Mouse (Mus musculus): ENCODE measurements around the gene Brd3os.

Gene Brd3os

DNA sequence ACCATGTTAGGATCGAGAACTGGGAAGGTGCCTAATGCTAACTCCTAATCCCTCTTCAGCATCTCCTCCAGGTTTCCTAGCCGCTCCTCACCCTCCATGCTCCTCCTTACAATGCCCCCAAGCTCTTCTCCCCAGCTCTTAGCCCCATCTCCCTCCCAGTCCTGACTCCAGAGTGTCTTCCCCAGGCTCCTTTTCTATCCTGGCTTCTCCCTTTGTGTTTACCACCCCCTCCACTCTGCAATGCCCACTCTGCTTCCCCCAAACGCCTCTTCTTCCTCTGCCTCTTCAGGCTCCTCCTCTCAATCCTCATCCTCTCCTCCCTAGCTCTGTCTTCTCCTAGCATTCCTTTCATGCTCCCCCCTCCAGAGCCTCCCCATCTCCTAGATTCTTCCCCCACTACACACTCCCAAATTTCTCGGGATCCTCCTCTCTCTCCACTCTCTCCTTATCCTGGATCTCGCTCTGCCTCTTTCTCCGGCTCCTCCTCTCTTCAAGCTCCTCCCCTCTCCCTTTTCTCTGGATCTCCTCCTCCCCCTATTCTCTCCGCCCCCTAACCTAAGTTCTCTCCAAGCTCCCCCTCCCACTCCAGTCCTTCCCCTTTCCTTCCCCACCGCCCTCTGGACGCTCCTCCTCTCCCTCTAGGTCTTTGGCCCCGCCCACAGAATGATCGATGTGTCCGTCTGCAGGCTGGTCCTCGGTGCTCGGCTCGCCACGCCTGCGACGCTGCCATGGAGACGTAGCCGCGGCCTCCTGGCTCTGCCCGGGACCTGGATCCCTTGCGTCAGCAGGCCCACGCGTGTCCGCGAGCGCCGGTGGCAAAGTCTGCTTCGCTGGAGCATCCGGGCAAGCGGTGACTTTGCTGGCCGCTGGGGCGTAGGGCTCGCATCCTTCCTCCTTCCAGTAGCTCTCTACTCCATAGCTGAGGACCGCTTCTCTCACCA lies at the start of gene Brd3os:
TSS of gene Brd3os (plus strand) at position 558 of the 941 bp plus-strand sequence.
- DNase-seq (ENCODE audit: low spot score): peak; percentile 61

DNA sequence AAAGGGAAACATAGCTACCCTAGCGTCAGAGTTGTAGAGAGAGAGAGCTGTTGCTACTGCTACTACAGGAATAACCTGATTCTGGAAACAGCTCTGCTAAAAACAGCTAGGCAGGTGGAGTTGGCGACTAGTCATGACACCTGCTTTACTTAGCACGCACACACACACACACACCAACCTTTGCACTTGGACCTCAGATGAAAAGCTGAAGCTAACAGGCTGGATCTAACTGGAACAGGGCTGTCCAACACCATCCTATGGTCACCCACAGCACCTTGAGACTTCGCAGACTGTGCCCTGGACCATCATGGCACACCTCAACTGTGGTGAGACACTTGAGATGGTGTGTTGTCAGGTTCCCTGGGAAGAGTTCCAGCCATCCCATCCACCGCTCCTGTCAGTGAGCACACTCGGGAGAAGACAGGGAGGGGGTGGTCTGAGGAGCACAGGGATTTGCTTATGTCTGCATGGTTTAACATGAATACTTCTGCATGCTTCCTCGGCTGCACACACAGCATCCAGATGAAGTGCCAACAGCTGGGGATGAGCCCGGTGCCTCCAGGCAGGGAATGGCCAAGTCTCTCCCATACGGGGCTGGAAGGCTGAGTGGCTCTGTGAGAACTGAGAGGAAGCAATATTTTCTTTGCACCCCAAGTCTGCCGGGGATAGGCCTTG lies 47.8 kb upstream of the Brd3os start:
- no peak for DNase-seq (ENCODE audit: low spot score)

DNA sequence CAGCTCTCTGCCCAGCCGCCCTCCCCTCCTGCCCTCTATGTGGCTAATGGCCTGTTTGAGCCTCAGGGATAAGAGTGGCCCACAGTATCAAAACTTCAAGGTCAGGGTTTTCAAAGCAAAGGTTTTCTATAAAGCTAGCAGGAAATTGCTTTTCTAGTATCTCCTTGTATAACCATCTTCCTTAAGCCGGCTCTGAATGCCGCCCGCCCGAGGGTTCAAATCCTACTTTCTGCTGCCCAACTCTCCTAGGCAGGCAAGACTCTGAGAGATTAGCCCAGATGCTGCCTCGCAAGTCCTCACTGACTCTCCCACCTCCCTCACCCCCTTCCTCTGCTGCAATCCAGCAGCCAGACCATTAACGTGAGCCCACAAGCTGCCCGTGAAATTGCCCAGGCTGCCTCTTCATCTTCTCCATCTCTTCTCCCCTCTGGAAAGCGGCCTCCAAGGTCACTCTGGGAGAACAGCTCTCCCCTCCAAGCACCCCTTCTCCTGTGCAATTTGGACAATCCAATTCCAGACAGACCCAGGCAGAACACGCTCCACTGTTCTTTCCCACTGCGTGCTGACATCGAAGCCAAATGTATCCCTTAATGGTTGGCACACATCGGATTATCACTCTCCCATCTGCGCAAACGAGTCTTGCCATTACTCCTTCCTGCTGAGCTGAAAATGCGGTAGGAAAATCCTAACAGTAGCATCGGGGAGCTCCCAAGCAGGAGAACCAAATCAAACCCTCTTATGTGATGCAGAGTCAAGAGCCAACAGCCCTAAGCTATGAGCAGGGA lies 45.3 kb upstream of the Brd3os start:
- DNase-seq (ENCODE audit: low spot score): no peak

GRCm38 (mm10) chr2:27400083-27400482 lies 42.0 kb upstream of the Brd3os start:
- DNase-seq (ENCODE audit: low spot score): no peak

DNA sequence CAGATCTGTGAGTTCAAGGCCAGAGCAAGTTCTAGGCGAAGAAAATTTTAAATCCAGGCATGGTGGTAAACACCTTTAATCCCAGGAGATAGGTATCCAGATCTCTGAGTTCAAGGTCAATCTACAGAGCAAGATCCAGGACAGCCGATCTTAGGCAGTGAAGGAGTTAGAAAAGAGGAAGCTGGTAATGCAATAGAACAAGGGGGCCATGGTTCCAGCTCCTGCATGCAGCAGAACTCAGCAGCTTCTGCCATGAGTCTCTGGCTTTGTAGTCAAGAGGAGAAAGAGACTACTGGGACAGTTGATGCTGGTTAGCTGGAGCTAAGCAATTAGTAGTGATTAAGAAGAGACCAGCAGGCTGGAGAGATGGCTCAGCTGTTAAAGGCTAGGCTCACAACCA lies 40.6 kb upstream of the Brd3os start:
- no peak for DNase-seq (ENCODE audit: low spot score)

DNA sequence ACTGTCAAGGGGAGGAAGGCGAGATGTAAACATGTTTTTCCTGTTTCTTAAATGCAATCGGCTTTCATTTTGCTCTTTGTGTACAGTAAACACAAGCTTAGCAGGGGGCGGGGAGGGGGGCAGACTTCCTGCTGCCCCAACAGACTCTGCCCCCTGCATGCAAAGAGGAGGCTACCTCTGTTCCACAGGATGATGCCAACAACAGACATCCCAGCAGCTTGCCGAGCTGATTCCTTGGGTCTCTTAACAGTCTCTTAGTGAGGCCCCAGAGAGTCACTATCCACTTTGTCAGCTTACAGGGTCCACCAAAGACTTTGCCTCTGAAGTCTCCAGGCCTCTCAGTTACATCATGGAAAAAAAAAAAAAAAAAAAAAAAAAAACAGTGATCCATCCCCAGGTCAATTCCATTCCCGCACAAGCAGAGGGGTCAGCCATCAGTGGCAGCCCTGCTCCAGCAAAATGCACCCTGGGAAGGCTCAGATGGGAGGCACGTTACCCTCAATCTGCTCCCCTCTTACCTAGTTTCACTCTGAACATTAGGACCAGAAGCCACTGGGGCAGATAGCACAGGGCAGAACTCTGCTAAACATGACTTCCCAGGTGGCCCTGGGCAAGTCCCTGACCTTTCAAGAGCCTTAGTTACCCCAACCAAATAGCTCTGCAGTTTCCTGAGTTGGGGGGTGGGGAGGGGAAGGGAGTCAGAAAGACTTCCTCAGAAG lies 37.6 kb upstream of the Brd3os start:
- DNase-seq (ENCODE audit: low spot score): no peak

DNA sequence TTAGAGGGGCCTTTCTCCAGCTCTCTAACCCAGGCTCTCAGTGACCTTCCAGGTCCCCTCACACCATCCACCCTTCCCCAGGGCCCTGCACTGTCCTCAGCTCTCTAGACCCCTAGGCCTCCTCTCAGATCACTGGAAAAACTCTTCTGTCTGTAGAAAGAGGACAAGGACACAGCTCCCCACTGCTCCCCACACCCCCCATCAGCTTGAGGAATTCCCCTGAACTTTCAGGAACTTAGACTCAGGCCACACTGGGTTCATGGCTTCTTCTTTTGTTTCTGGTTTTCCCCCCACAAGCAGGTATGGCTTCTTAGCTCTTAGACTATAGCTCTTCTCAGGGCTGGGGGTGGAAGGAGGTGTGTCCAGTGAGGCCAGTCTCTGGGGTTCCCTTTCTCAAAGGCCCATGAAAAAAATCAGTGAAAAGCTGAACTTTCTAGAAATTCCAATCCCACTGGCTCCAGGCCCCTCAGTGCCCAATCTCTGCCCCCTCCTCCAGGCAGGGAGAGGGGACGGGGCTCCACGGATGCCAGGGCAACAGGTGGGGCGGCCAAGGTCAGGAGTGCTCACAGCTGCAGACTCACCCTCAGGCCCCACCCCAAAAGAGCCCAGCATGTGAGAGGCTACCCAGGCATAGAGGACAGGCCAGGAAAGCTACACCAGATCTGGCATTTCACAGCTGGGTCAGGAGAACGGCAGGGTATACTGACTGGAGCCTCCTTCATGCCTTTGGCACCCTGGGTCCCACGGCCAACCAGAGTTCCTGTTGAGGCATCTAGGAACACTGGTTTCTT lies 36.8 kb upstream of the Brd3os start:
- DNase-seq (ENCODE audit: low spot score): no peak

DNA sequence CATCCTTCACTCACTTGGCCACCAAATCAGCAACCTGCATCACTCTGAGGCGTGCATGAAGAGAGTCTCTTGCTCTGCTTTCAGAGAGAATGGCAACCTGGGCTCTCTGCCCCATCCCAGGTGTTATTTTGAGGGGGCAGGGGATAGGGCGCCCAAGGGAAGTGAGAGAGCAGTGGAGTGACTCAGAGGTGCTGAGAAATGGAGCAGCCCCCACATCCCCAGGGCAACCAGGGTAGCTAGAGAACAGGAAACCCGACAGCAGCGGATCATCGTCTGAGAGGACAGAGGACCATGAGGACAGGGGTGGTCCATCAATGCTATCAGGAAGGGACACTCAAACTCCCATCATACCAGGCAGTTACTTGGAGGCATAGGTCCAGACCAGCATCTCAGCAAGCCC lies 35.2 kb upstream of the Brd3os start:
- DNase-seq (ENCODE audit: low spot score): no peak

DNA sequence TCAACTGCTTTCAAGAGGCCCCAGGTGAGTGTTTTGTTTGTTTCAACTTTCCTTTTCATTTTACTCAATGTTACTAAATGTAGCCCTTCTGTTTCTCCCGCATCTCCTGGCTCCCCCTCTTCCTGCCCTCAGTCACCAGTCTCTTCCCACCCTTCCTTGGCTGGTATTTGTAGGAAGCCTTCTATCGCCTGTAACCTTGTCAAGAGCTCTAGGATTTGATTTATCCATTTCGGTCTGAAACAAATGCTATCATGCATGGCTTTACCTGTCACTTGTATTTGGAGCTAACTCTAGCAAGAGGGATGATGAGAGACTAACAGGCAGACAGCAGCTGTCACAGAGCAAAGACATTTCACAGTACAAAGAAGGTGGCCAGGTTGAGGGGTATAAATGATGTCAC lies 33.9 kb upstream of the Brd3os start:
- no peak for DNase-seq (ENCODE audit: low spot score)

- no peak for DNase-seq (ENCODE audit: low spot score)
These were observed 31.5 kb upstream of the Brd3os start for GRCm38 (mm10) chr2:27410518-27411140.

DNA sequence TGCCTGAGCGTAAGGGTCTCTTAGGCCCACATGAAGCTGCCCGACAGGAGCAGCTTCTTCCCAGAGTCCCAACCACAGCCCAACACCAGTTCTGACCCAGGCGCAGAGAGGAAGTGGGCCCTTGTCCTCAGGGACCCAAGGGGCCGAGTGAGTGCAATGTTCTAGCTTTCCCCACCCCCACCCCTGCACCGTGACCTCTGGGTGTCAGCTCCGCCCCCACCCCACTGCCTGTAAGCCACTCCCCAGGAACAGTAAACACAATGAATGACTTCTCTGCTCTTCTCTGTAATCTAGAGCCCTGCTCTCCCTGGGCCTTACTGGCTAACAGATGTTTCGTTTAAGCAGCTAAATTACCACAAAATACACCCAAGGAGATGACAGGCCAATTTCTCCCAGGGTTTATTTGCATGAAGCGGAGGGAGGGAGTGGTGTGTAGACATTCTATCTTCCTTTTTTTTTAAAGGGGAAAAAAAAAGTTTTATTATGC lies 30.4 kb upstream of the Brd3os start:
- no peak for DNase-seq (ENCODE audit: low spot score)

- DNase-seq (ENCODE audit: low spot score): no peak
These were observed 29.8 kb upstream of the Brd3os start for GRCm38 (mm10) chr2:27412245-27412800.

DNA sequence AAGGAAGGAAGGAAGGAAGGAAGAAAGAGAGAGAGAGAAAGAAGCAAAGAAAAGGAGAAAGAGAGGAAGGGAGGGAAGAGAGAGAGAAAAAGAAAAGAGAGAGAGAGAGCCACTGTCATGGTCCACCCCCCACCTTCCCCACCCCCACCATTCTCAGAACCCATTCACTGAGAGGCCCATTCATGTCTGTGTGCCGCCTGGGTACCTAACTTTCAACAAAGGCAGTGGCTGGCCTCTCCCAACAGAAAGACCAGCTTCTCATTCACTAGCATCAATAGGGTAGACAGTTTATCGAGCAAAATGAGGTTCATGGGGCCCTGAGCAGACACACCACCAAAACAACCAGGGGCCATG lies 28.6 kb upstream of the Brd3os start:
- no peak for DNase-seq (ENCODE audit: low spot score)

DNA sequence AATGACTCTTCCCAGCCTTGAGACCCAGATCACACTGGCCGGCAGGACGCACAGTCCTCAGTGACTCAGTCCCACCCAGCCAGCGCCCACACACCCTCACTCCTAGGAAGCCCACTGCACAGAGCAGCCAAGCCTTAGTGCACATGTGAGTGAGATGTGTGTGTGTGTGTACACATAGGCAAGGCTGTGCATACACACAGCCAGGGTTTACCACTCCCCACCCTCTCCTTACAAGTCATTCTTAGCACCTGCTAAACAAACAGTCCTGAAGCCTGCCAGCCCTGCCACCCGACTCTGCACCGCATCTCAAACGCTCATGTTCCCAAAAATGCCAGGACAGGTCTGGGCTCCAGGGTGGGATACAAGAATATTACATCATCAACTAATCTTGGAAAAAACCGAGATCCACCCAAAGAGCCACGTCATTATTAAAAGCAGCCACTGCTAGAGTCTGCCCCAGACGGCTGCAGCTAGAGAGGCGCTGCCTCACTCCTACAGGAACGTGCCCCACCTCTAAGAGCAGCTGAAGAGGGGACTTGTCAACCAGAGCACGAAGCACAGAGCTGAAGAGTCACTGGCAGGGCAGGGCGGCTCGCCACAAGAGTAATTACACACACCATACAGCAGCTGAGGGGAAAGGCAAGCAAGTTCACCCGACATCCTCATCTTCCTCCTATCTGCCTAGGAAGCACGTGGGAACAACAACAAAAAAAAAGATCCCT lies 28.0 kb upstream of the Brd3os start:
- DNase-seq (ENCODE audit: low spot score): no peak

DNA sequence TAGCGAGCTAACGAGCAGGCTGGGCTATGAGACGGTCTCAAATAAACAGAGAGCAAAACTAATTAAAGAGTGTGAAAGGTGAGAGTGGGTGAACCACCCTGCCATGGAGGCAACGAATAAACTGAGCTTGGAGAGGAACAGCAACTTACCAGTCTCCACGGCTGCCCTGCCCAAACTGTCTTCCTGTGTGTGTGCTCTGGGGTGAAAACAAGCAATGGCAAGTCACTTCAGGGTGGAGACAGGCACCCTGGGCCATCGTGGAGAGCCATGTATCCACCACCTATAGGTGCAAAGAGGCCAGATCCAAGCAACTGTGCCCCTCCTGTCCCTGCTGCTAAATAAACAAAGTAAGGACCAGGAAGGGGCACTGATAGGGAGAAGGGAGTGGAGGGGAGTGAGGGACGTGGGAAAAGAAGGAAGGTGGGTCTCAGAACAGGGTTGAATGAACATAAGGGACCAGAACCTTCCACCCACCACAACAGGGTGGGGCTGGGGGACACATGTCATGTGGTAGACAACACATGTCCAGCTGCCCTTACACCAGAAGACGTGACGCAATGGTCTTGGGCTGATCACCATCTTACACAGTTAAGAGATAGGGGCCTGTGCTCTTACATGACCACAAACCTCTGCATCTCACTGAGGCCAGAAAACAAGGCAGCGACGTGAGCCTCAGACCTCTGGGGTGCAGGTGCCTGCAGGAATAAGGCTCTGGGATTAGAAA lies 26.9 kb upstream of the Brd3os start:
- no peak for DNase-seq (ENCODE audit: low spot score)

- no peak for DNase-seq (ENCODE audit: low spot score)
These were observed 25.7 kb upstream of the Brd3os start for GRCm38 (mm10) chr2:27416425-27416824.

DNA sequence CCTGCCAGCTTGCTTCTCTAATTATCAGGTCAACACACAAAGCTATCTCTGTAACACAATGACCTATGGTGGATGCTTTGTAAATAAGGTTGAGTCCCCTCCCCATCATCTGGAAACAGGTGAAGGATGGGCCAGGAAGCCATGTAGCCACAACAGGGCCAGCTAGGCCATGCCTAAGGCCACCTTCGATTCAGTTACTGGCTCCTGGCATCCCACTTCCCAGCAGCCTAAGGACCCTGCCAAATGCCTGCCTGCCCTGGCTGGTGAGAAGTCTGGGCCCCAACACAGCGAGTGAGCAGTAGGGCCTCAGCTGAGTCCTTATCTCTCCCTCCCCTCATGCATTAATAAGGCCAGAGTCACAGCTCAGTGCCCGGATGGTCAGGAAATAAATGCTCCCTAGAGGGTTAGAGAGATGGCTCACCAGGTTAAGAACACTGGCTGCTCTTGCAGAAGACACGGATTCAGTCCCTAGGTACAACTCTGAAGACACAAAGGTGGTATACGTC lies 24.4 kb upstream of the Brd3os start:
- no peak for DNase-seq (ENCODE audit: low spot score)

GRCm38 (mm10) chr2:27418577-27419070 lies 23.5 kb upstream of the Brd3os start:
- DNase-seq (ENCODE audit: low spot score): no peak

Measured in spleen, adult 12 weeks (tissue).